Mouse (Mus musculus): ENCODE measurements around the gene Upk3a.

Gene Upk3a

DNA sequence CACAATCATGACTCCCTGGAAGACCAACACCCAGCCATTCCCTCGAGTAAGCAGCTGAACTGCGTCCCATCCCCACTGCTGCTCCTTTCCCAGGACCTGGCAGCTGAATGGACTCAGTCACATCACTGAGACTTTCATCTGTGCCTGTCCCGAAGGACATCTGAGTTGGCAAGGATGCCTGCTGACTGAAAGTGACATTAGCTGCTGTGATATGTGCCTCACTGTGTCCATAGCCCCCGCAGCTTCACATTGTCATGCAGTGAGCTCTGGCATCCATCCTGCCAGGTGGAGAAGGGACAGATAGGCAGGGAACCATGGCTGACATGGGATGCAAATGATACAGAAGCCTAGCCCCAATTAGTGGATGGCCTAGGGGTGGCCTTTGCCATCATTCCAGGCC is 38.2 kb downstream of the Upk3a start:
- DNase-seq = no peak

DNA sequence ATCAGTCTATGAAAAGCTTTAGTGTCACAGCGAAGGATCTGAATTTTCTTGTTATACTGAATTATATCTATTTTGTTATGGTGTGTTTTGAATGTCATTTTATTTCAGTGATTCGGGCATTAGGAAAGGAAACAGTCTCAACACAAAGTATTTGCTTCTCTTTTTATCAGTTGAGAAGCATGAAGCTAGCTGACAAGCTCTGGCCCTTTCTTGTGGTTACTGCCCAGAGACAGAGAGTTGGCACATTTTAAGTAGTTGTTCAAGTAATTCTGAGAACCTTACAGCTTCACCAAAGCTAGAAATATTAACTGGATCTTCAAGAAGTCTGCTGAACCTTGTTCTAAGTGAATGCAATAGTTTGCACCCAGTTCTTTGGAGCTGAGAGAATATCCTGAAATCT is 46.5 kb downstream of the Upk3a start:
- DNase-seq = no peak

DNA sequence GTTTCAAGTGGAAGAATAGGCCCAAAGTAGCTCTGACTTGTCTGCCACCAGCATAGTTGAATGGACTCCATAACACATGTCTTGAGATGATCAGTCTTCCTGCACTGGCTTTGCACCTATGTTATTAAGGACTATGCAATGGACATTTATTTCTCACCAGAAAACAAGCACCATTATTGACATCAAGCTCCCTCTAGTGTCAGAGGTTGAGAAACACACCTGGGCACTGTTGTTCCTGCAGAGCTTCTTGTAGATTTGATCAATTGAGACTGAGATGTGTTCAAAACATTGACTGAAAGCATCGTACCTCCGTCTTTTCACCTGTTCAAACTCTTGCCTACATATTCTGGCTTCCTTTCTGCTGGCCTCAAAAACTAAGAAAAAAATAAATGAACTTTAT is 53.6 kb downstream of the Upk3a start:
- DNase-seq = peak; percentile 32

Measured in cerebellum, adult 9-11 months (tissue).